27 mouse cellular contexts compared by ENCODE assay signal in the genomic region with DNA sequence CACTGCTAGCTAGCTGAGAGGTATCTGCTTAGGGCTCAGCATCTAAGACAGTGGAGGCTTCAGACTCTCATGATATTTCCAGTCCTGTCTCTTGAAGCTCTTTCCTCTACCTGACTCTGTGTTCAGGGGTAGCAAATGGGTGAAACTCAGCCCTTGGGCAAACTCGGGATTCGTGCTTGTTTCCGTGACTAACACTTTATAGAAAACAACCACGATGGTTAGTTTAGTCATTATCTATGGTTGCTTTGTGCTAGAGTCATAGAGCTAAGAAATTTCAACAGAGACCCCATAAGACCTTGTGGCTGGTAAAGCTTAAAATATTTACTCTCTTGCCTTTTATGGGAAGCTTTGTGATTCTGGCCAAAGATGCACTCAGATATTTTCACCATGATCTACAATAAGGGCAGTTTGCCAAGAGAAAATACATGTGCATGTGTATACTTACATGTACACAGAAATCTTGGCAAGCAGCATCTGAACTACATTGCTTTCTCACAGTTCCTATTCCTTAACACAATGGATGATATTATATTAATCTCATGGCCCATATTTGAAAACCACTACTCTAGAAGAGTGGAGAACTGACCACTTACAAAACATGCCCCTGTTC.
DNase-seq lines count a peak whose midpoint lies in the region; ATAC-seq and TF ChIP-seq lines count a peak whose summit lies in the region.
"Had no signal": no experiment of that assay in that cellular context is flagged by ENCODE, and none has a peak within 500 bp of the region (broad histone marks: within the 10 kb centered on the region; RNA-seq: fewer than 3 reads in every experiment).

No protein-coding gene starts in this region.

- WGBS in forebrain, embryonic 14.5 days, result 88% methylated on average over 4 of the region's 4 CpGs
- WGBS in forebrain, postnatal 0 days, result 90% methylated on average over 4 of the region's 4 CpGs
- 71% methylated on average over 4 of the region's 4 CpGs for WGBS in lung, embryonic 14.5 days
- 64% methylated on average over 4 of the region's 4 CpGs for WGBS in intestine, embryonic 16.5 days

- no peaks in the 10 kb centered on the region for H3K9me3 ChIP-seq in forebrain, embryonic 14.5 days (replicated peaks; ENCODE audit: control insufficient read depth, low read length)
- no peaks in the 10 kb centered on the region for H3K9me3 ChIP-seq in forebrain, postnatal 0 days (ENCODE audit: low read length)
- H3K9me3 ChIP-seq in lung, embryonic 14.5 days (ENCODE audit: low read depth, low read length), result no peaks in the 10 kb centered on the region
- no peaks in the 10 kb centered on the region for H3K9me3 ChIP-seq in intestine, embryonic 16.5 days (ENCODE audit: control insufficient read depth, low read length)
- H3K9me3 ChIP-seq: forebrain, embryonic 10.5 days; heart, embryonic 13.5 days; hindbrain, embryonic 10.5 days; kidney, embryonic 15.5 days; limb, embryonic 10.5 days; limb, embryonic 15.5 days; midbrain, embryonic 13.5 days had no signal

- ATAC-seq in forebrain, embryonic 14.5 days, result no peak
- ATAC-seq in forebrain, postnatal 0 days, result no peak
- no peak for ATAC-seq in lung, embryonic 14.5 days (ENCODE audit: insufficient read depth)
- ATAC-seq in intestine, embryonic 16.5 days, result no peak
- ATAC-seq in megakaryocyte progenitor cell, adult 5-6 weeks (replicated peaks; ENCODE audit: poor library complexity), result no peak
- ATAC-seq in megakaryocyte-erythroid progenitor cell, adult 5-6 weeks (replicated peaks; ENCODE audit: low FRiP score, low TSS enrichment, poor library complexity, severe bottlenecking), result no peak
- ATAC-seq: forebrain, embryonic 16.5 days; hindbrain, postnatal 0 days; midbrain, embryonic 13.5 days had no signal

- peak; percentile 17 for DNase-seq in forebrain, embryonic 14.5 days (ENCODE audit: low spot score)
- no peak for DNase-seq in forebrain, postnatal 0 days
- peak; percentile 81 for DNase-seq in lung, embryonic 14.5 days
- DNase-seq in lung, postnatal 4 days, result no peak
- DNase-seq: adrenal gland, postnatal 36 days; cerebellum, adult 18-20 months; cerebellum, postnatal 10 days; heart, postnatal 10 days; kidney, adult 18-20 months; layer of hippocampus, adult 9-11 months; lung, adult 2 months; lung, postnatal 14 days; thymus, adult 18-20 months; thymus, postnatal 25 days had no signal

- no peak overlapping the region for H3K4me2 ChIP-seq in forebrain, embryonic 14.5 days (ENCODE audit: low read length)
- H3K4me2 ChIP-seq in forebrain, postnatal 0 days (ENCODE audit: low read depth), result no peak overlapping the region
- no peak overlapping the region for H3K4me2 ChIP-seq in lung, embryonic 14.5 days
- H3K4me2 ChIP-seq in intestine, embryonic 16.5 days (ENCODE audit: low read depth, low read length), result no peak overlapping the region
- H3K4me2 ChIP-seq: heart, embryonic 13.5 days; kidney, embryonic 15.5 days; limb, embryonic 15.5 days; midbrain, embryonic 13.5 days had no signal

- TF ChIP-seq CTCF in forebrain, postnatal 0 days (IDR thresholded peaks at IDR 0.05; ENCODE audit: low read depth), result no peak
- no peak for TF ChIP-seq CTCF in lung, embryonic 14.5 days (IDR thresholded peaks at IDR 0.05; ENCODE audit: low read depth)

- no peak overlapping the region for H3K4me3 ChIP-seq in forebrain, embryonic 14.5 days (ENCODE audit: low read depth, low read length)
- H3K4me3 ChIP-seq in forebrain, postnatal 0 days (ENCODE audit: low read depth, low read length), result no peak overlapping the region
- no peak overlapping the region for H3K4me3 ChIP-seq in lung, embryonic 14.5 days (ENCODE audit: low read depth, low read length)
- no peak overlapping the region for H3K4me3 ChIP-seq in intestine, embryonic 16.5 days (ENCODE audit: low read length)
- H3K4me3 ChIP-seq: forebrain, embryonic 10.5 days; heart, embryonic 13.5 days; hindbrain, embryonic 10.5 days; kidney, embryonic 15.5 days; limb, embryonic 10.5 days; limb, embryonic 15.5 days; midbrain, embryonic 13.5 days had no signal

- H3K4me1 ChIP-seq in forebrain, embryonic 14.5 days (ENCODE audit: control insufficient read depth, insufficient read depth, low read length), result no peaks in the 10 kb centered on the region
- no peaks in the 10 kb centered on the region for H3K4me1 ChIP-seq in forebrain, postnatal 0 days (ENCODE audit: insufficient read depth)
- no peaks in the 10 kb centered on the region for H3K4me1 ChIP-seq in lung, embryonic 14.5 days (ENCODE audit: insufficient read depth)
- H3K4me1 ChIP-seq in intestine, embryonic 16.5 days (ENCODE audit: control insufficient read depth, insufficient read depth, low read length), result no peaks in the 10 kb centered on the region
- H3K4me1 ChIP-seq: forebrain, embryonic 10.5 days; hindbrain, embryonic 10.5 days; kidney, embryonic 15.5 days; limb, embryonic 10.5 days; limb, embryonic 15.5 days; midbrain, embryonic 13.5 days had no signal

- no peaks in the 10 kb centered on the region for H3K27me3 ChIP-seq in forebrain, embryonic 14.5 days (replicated peaks; ENCODE audit: control insufficient read depth, insufficient read depth, low read length)
- H3K27me3 ChIP-seq in forebrain, postnatal 0 days (ENCODE audit: insufficient read depth, low read length), result no peaks in the 10 kb centered on the region
- no peaks in the 10 kb centered on the region for H3K27me3 ChIP-seq in lung, embryonic 14.5 days (ENCODE audit: insufficient read depth, low read length)
- H3K27me3 ChIP-seq in intestine, embryonic 16.5 days (replicated peaks; ENCODE audit: control insufficient read depth, insufficient read depth, low read length), result no peaks in the 10 kb centered on the region
- H3K27me3 ChIP-seq: heart, embryonic 13.5 days; kidney, embryonic 15.5 days; limb, embryonic 15.5 days; midbrain, embryonic 13.5 days had no signal

- H3K36me3 ChIP-seq in forebrain, embryonic 14.5 days (ENCODE audit: control insufficient read depth, insufficient read depth, low read length), result no peaks in the 10 kb centered on the region
- no peaks in the 10 kb centered on the region for H3K36me3 ChIP-seq in forebrain, postnatal 0 days (ENCODE audit: insufficient read depth)
- H3K36me3 ChIP-seq in lung, embryonic 14.5 days (ENCODE audit: insufficient read depth), result no peaks in the 10 kb centered on the region
- H3K36me3 ChIP-seq in intestine, embryonic 16.5 days (ENCODE audit: control insufficient read depth, insufficient read depth, low read length), result no peaks in the 10 kb centered on the region
- H3K36me3 ChIP-seq: forebrain, embryonic 10.5 days; heart, embryonic 13.5 days; hindbrain, embryonic 10.5 days; kidney, embryonic 15.5 days; limb, embryonic 10.5 days; limb, embryonic 15.5 days; midbrain, embryonic 13.5 days had no signal

- no peak overlapping the region for H3K9ac ChIP-seq in forebrain, embryonic 14.5 days (ENCODE audit: low read length)
- no peak overlapping the region for H3K9ac ChIP-seq in forebrain, postnatal 0 days
- H3K9ac ChIP-seq in lung, embryonic 14.5 days, result no peak overlapping the region
- H3K9ac ChIP-seq in intestine, embryonic 16.5 days (ENCODE audit: low read depth, low read length), result no peak overlapping the region
- H3K9ac ChIP-seq: heart, embryonic 13.5 days; kidney, embryonic 15.5 days; limb, embryonic 15.5 days; liver, embryonic 14.5 days; midbrain, embryonic 13.5 days had no signal

- no peak overlapping the region for H3K27ac ChIP-seq in forebrain, embryonic 14.5 days (ENCODE audit: low read depth, low read length)
- H3K27ac ChIP-seq in forebrain, postnatal 0 days (ENCODE audit: low read depth, low read length), result no peak overlapping the region
- H3K27ac ChIP-seq in lung, embryonic 14.5 days (ENCODE audit: low read depth), result no peak overlapping the region; the same call in 1 of the 2 replicates
- H3K27ac ChIP-seq in intestine, embryonic 16.5 days (ENCODE audit: low read length), result peak overlapping the region; percentile 49
- H3K27ac ChIP-seq: forebrain, embryonic 10.5 days; heart, embryonic 13.5 days; hindbrain, embryonic 10.5 days; hindbrain, postnatal 0 days; kidney, embryonic 15.5 days; limb, embryonic 10.5 days; limb, embryonic 15.5 days; liver, embryonic 14.5 days; midbrain, embryonic 13.5 days had no signal

Comparison
In these comparisons a context has a peak if more than half of its experiments do, and no peak if none do; other contexts are left out.
1. DNase-seq: peak in forebrain, embryonic 14.5 days (single experiment) and lung, embryonic 14.5 days (single experiment); none in forebrain, postnatal 0 days (single experiment) and lung, postnatal 4 days (0 of 2).